Mouse (Mus musculus) kidney, postnatal 4 days (tissue): ENCODE measurements around the gene Ptprk.

ENCODE experiments used
- DNase-seq, 2 experiments: peaks; one replicate each; pipeline ENCODE4 v3.0.0; 2021; ENCODE audit warnings: mixed read lengths in 2 of 2

Ptprk gene

DNA sequence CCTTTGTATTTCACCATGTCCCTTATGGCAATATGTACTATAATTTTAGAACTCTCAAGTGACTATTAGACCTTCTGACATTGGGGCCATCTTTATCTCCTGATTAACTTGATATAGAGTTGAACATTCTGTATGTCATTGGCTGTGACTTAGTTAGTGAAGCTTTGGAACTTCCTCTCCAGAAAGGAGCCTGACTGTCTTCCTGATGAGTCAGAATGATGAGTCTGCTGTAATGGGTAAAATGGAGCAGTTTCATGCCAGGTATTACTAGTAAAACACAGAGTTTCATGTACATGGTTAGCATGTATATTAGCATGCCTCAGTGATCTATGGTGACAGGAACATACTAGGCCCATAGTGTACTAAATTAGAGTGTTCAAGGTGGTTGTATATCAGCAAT is 229.2 kb downstream of the Ptprk start:
- DNase-seq, result no peak

DNA sequence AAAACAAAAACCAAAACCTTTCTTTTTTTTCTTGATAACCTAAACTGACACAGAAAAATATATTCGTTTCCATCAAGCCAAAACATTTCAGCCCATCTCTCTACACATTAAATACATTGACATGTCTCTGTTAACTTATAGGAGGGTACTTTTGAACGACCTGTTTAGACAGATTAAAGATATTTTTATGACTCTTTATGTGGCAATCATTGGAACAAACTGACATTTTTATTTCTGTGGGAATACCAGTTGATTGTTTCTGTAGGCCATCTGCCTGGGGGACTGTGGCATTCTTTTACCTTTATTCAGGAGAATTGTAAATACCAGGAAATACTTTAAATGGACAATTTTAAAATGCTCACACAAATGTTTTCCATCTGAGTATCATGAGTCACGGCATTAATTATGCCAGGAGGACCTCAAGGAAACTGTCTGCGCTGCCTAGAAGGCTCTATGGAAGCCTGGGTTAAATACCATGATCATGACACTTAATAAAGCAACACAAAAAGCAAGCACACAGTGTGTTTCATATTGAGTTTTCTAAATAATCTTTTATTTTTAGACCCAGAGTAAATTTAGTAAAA is 229.8 kb downstream of the Ptprk start:
- DNase-seq, result no peak

DNA sequence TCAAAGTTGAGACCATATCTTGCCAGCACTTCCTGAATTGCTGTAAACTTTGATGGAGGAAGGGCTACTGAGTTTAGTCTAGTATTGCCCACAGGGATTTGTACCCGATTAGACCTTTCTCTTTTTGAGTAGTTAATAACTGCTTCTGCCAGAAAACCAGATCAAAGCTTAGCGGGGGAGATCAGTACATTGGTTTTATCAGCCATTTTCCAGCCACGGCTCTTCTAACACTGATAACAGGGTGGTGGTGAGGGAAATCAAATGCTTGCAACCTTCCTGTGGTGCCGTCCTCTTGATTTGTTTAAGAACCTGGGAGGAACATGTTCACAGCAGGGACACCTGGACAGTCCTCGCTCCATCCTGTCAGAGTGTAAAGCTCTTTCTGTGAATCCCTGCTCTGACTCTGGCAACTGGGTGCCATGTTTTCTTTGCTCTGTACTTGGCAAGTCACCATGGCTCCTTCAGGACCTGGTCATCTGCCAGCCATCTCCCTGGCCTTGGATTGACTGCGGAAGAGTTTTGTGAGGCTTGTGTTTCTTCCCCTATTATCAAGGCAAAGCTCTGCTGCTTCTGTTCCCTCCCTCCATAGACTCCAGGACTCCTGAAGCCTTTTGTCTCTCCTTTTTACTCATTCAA is 231.9 kb downstream of the Ptprk start:
- DNase-seq, result no peak

DNA sequence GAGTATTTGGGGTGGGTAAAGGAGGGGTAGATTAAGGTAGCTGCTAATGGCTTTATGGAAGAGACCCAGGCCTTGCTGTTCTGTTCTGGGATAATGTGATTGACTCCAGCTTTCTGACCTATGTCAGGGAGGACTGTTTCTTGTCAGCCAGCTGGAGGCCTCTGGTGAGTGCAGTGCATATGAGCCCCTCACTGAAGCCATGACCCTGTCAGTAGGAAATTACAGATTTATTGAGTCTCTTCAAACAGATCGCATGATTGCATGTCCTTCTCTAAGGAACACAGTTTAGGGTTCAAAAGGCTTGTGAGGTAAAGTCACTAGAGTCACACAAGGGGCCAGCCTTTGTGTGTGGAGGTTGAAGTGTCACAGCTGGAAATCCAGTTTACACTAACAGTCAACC is 236.7 kb downstream of the Ptprk start:
- peak; percentile 36 to 40 for DNase-seq

DNA sequence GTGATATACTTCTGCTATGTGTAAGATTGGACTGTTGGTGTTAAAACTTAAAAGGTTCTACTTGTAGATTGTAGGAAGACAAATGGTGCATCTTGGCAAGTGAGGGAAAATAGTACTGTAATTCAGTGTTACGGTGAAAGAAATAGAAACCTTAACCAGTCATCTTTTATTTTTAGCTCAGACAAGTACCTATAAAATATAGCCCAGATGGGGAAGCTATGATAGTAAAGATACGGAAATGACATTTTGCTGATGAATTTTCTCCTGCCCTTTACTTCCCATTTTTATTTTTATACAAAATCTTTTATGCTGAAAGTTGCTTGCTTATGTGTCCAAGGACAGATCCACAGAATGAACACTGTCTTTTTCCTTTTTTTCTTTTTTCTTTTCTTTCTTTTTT is 248.4 kb downstream of the Ptprk start:
- DNase-seq, result no peak

DNA sequence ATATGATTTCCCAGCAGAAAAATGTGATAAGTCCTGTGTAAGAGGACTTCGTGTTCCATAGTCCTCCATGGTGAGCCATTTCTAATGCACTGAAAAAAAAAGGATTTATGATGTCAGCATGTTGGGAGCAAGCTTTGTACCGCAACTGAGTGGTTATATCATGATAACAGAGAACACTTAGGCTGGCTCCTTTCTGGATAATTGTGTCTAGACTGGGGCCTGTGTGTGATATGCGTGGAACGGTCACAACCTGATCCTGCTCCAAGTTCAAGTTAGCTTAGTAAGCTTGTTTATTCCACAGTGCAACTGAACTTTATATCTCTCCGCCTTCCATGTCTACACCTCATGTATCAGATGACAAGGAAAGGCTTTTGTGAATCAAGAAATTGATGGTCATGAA is 260.6 kb downstream of the Ptprk start:
- no peak for DNase-seq

DNA sequence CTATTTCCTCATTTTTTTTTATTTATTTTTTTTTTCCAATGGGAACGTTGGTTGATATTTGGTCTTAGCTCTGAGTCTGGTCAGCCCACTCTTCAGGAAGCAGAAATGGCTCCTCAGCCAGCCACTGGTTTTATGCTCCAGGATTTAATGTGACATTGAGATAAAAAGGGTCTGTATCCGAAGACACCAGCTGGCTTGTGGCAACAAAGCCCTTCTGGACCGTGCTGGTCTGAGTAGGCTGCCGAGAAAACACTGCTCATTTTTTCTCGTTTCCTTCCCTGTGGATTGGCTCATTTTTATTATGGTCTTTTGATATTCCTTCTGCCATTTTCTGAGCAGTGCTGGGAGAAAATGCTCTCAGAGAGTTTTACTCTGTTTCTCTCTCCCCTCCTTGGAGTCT is 263.9 kb downstream of the Ptprk start:
- DNase-seq, result no peak

DNA sequence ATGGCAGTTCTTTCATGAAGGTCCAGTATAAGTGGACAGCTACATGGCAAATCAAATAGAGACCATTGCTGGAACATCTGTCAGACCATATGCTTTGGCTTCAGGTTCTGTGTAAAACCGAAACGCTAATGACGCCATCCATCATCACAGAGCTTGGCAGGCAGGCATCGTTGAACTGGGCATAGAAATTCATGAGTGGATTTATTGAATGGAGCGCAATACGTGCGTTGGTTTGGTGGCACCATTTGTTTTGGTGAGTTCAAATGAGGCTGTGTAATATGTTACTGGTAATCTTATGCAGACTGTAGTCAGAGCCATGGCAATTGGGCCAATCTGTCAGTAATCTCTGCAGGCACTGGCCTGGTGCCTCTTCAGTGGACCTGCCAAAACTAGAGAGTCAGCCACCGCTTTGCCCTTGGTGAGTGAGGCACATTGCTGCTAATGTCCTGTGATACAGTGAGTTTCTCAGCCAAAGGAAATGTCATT is 270.6 kb downstream of the Ptprk start:
- DNase-seq, result no peak

DNA sequence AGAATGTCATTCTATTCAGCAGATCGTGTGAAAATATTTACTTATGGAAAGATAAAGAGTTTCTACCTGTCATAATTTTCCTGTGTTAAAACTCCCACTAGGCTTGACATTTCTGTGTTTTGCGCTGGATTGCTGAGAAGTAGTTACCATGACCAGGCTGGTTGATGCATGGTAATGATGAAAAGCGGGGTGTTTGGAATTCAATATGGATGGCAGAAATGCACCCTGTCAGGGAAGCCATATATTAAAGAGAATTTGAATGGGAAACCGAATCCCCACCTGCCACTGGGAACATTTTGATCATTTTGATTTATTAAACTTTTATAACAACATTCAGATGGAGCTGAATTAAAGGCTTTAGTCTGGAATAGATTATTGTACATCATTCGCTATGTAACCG is 290.7 kb downstream of the Ptprk start:
- DNase-seq, result no peak

DNA sequence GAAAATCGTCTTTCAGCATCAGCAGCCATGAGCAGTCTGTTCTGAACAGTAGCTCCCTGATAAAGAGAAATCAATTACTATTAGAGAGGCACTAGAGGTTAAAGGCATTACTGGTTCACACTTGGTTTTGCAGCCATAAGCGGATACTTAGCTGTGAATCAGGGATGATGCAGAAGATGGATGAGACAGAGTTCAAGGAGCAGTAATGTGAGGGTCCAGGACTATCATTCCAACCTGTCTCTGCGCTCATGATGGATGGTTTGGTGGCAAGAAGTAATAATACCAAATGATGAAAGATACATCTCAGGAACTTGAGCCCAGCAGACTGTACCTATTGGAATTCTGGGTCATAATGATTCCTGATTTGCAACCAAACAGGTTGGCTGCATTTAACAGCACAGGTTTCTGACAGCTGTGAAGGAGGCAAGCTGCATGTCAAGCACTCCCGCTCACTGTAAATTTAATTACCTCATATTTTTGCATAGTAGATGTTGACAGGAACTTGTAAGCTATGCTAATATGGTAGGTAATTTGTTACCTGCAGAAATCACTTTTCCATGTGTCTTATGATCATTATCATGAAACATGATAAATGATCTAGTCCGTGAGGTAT is 291.6 kb downstream of the Ptprk start:
- DNase-seq, result no peak

DNA sequence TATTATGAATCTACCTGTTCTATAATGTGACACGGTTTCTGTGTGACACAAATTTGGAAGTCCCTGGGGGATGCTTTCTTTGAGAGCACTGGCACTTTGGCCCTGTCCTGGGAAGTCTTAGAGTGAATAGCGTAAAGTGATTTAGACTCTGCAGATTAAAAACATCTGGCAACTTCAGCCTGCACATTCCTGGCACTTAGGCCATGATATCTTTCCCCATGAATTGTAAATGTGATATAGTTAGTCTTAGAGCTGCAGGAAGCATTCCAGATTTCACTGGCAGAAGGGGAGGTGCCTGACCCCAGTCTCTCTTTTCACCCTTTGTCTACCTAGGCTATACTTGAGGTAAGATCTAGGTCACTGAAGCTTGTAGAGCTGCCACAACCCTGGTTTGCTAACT is 295.2 kb downstream of the Ptprk start:
- no peak for DNase-seq

DNA sequence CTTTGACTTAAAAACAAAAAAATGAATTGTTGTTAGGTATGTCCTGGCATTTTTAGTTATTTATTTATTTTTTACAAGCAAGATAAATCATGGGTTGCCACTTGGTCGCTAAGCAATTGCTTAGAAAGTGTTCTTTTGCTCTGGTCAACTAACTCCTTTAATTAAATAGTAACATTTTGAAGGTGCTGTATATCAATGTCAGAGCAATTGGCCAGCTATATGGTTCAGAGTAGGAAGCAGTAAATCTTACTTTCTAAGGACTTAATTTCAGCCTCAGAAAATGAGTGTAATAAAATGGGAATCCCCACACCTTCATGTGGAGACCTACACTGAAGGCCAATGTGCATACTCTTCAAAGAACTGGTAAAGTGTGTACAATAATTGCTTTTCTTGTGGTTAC is 300.3 kb downstream of the Ptprk start:
- DNase-seq, result no peak

DNA sequence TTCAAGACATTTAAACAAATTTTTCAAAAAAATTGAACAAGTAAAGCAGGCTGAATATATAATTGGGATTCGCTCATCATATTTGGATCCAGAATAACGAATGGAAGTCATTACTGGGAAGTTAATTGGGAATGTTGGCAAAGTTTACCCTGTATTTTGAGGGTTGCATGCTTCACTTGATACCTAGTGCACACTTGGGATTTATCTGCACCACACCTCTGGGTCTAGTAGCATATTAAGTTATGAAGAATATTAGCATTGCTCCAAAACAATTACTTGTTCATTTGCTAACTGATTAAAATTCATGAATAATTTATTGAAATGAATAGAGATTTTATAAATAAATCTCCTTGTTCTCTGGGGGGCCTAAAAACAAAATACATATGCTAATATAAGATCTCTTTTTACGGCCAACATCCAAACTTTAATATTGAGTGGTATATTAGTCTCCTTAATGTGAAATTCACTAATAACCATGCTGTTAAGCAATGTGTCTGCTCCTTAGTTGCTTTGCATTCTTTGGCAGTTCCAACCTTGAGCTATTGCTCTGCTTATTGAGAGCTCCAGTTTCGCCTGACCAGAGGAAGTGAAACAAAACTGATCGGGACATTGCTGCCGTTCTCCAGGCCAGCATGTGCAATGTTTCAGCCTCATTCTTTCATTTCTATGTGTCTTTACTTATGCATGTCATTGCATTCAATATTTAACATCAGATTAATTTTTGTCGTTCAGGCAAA is 305.3 kb downstream of the Ptprk start:
- no peak for DNase-seq

DNA sequence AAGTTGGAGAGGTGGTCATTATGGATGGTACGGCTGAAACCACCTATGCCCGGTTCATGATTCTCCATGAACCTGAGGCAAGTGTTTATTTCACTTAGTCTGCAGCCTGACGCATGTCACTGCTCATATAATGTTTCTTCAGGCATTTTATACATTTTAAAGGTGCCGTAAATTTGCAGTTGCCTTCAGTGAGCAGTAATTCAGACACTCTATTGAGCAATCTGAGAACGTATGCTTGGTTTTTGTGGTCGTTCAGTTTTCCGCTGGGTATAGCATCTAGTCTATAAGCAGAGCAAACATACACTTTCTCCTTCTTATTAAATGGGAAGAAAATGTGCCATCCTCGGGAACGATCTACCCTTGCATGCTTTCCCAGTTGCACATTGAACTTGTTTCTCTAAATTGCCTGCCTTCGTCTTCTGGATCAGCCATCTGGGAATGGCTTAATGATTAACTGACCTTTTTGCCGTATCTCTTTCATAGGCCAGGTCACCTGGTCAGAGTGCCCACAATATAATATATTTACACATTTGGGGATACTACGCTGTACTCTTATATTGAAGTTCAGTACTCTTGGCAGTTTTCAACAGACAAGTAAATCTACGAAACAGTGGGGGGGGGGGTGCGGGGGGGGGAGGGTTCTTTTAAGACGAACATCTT is 313.1 kb downstream of the Ptprk start:
- DNase-seq, result peak in 1 of 2 experiments; percentile 1

DNA sequence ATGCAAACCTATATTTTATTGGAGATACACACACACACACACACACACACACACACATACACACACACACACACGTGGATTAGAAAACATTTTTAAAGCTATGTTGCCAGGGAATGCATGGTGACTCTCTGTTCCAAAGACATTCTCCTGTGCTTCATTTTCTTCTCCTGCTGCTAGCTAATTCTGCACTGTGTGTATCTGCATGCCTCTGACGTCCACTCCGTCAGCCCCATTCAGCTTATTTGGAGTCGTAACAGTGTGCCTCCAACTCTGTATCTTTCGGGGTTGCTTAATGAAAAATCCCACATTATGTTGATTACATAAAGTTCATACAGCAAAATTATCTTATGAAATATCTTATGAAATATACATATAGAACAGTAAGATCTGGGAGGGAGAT is 316.5 kb downstream of the Ptprk start:
- no peak for DNase-seq

DNA sequence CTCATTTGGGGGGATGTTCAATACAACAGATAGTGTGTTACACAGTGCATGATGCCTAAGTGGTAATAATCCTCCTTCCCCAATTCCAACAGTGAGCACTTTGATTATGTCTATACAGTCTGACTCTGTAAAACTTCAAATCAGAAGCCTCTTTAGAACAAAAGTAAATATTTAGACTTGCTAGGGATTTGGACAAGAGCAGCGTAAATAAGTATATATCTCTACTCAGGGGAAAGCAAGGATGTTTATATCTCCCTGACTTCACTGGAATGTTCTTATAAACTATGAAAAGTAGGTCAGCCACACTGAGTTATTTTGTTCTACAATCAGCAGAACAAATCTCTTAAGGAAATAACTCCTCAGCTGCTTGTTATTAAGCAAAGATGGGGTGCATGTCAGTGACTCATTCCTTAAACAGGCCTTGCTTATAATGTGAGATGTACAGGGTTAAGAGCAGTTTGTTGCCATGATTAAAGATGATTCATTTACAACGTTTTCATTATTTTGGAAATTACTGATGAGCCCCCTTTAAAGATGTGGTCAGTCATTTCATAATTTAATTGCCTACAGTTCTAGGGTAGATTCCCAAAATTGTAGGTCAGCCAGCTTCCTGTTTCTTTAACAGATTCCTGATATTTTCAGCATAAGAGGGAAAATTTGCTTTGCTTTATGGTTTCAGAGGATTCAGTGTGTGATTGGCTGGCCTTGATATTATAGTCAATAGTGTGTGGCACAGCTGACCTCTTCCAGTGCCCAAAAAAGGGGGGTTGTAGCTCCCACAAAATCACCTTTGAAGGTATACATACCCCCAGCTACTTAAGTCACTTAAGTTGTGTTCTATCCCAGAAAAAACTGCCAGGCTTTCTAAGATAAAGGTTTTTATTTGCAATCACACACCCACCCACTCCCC is 321.2 kb downstream of the Ptprk start:
- DNase-seq, result no peak

DNA sequence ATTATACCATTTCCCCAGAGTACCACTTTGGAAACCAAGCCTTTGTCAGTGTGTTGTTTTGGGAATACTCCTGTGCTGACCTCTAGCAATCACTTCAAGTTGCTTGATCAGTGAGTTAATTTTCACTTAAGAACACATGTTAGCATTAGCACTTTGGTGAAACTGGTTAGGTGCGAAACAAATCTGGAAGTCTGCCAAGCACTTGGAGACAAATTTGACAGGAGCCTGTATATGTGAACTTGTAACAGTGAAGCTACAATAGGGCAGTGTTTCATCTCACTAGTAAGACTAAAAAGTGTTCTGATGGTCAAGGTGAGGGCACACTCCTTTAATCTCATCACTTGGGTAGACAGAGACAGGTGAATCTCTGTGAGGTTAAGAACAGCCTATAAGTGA is 321.9 kb downstream of the Ptprk start:
- peak in 1 of 2 experiments; percentile 22 for DNase-seq

DNA sequence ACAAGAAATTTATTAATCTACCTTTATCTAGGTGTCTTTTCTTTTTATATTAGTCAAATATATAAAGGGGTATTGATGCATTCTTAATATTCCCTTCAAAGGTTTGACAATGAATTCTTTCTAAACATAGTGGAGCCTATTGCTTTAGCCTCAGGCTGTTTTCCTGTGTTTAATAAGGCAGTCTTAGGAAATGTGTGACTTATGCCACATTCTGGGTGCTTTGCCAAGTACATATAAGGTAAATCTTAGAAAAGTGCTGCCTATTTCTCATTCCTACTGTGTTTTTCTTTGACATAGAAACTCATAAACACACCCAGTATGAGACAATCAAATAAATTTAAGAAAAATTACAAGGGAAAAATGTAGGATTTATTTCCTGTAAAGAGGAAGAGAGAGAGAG is 327.2 kb downstream of the Ptprk start:
- no peak for DNase-seq

DNA sequence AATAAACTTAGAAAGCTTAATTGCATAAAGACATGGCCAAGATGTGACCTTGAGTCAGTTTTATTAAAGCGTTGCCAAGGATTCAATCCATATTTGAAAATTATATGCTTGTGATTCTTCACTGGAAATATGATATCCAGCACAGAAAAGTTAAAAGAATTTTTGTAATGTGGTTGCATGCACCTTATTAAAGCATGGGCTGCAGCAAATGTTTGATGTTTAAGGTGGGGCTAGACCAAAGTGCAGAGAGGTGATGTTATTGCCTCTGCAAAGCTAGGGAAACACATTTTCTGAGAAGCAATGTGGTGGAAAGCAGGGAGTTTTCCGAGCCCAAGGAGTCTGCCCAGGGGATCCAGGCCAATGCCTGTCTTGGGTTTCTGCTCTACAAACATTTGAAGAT is 334.4 kb downstream of the Ptprk start:
- no peak for DNase-seq

DNA sequence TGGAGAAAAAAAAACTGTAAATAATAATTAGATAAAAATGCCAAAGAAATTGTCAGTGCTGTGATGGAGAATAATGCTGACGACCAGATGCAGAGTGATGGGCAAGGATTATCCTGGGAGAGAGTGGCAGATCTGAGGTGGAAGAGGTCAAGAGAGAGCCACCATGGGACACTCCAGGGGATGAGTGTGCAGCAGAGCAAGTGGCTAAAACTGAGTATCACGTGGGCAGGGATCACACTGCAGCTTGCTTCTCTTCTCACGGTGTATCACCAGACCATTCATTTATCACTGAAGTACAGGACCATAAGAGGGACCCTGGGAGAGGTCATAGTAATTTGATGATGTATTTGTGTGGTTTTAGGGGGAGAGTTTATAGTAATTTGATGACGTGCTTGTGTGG is 340.2 kb downstream of the Ptprk start:
- DNase-seq, result no peak

DNA sequence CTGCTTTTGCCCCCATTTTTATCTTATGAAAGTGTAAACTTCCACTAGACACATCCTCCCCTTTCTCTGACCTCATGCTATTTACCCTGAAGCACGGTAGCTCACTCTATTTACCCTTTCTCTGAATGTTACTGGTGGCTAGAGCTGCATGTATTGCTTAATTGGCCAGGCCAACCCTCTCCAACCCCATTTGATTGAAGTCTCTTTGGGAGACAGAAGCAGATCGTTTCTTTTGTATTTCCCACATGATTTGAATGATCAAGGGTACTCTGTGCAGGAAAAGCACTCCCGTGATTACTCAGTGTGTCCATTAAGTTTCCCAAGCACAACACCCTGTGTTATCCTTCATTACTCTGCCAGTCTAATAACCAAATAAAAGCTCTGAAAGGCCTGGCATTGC is 348.0 kb downstream of the Ptprk start:
- no peak for DNase-seq

DNA sequence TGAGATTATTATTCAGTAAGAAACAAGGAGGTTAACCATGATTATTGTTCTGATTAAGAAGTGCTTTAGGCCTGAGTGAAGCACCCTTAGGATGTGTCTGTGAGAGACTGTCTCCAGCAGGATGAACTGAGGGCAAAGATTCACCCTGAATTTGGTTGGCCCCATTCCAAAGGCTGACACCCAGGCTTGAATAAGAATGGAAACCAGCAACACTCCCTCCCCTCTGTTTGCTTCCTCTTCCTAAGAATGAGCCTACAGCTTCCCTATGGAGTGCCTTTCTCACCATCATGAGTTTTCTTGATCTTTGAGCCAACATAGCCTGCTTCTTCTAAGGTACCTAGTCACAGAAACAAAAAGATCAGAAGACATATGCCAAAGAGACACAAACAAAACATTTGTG is 350.8 kb downstream of the Ptprk start:
- DNase-seq, result no peak
